Mouse (Mus musculus): Measurements from ENCODE around the gene Cntn5.
"Not testable (repeated sequence)": the region's sequence is repeated elsewhere in the genome, so short reads cannot be mapped to it uniquely, and the experiment has no call there.

Cntn5 gene

GRCm38 (mm10) chr9:10650632-10651031 lies 253.9 kb downstream of the Cntn5 start:
- no peak for DNase-seq

GRCm38 (mm10) chr9:10645951-10646350 lies 258.6 kb downstream of the Cntn5 start:
- DNase-seq = no peak

GRCm38 (mm10) chr9:10645045-10645830 lies 259.3 kb downstream of the Cntn5 start:
- DNase-seq = no peak

- no peak for DNase-seq
Measured at GRCm38 (mm10) chr9:10618036-10618435, 286.5 kb downstream of the Cntn5 start.

GRCm38 (mm10) chr9:10575346-10576241 lies 329.0 kb downstream of the Cntn5 start:
- DNase-seq = no peak

GRCm38 (mm10) chr9:10569830-10570229 lies 334.7 kb downstream of the Cntn5 start:
- no peak for DNase-seq

GRCm38 (mm10) chr9:10540877-10541276 lies 363.7 kb downstream of the Cntn5 start:
- DNase-seq = not testable (repeated sequence)

GRCm38 (mm10) chr9:10532248-10532647 lies 372.3 kb downstream of the Cntn5 start:
- DNase-seq = no peak

- no peak for DNase-seq
Measured at GRCm38 (mm10) chr9:10531087-10531486, 373.5 kb downstream of the Cntn5 start.

- no peak for DNase-seq
Measured at GRCm38 (mm10) chr9:10529528-10529927, 375.0 kb downstream of the Cntn5 start.

GRCm38 (mm10) chr9:10529113-10529512 lies 375.5 kb downstream of the Cntn5 start:
- no peak for DNase-seq

- DNase-seq = no peak
Measured at GRCm38 (mm10) chr9:10528692-10529091, 375.9 kb downstream of the Cntn5 start.

- DNase-seq = no peak
Measured at GRCm38 (mm10) chr9:10525915-10526667, 378.5 kb downstream of the Cntn5 start.

- no peak for DNase-seq
Measured at GRCm38 (mm10) chr9:10522604-10523003, 382.0 kb downstream of the Cntn5 start.

GRCm38 (mm10) chr9:10521054-10521453 lies 383.5 kb downstream of the Cntn5 start:
- no peak for DNase-seq

GRCm38 (mm10) chr9:10492243-10492642 lies 412.3 kb downstream of the Cntn5 start:
- no peak for DNase-seq

- DNase-seq = no peak
Measured at GRCm38 (mm10) chr9:10471484-10472125, 433.0 kb downstream of the Cntn5 start.

- no peak for DNase-seq
Measured at GRCm38 (mm10) chr9:10464758-10465157, 439.8 kb downstream of the Cntn5 start.

- DNase-seq = no peak
Measured at GRCm38 (mm10) chr9:10457900-10458299, 446.7 kb downstream of the Cntn5 start.

- no peak for DNase-seq
Measured at GRCm38 (mm10) chr9:10448987-10449563, 455.5 kb downstream of the Cntn5 start.

GRCm38 (mm10) chr9:10447220-10447837 lies 457.2 kb downstream of the Cntn5 start:
- no peak for DNase-seq

- no peak for DNase-seq
Measured at GRCm38 (mm10) chr9:10412075-10412474, 492.5 kb downstream of the Cntn5 start.

Measured in kidney, adult 8-10 months (tissue).